Mouse (Mus musculus) liver, embryonic 12.5 days (tissue): ENCODE results near the gene Prss41. TPM values are rescaled to one million over a fixed set of nuclear protein-coding genes. Genes with fewer than 3 reads are reported as not detected.
"Not testable (repeated sequence)": the region's sequence is repeated elsewhere in the genome, so short reads cannot be mapped to it uniquely, and the experiment has no call there.

Source experiments
- ATAC-seq: fragments of 200-750 bp; cut with Nextera tagmentation; 2 replicates; pipeline ENCODE4 v1.8.0; 2017; ENCODE audit warnings: moderate number of reproducible peaks, mild to moderate bottlenecking, moderate library complexity
- H3K27ac ChIP-seq: fragments of 300-500 bp; sonication (generic); 2 replicates; pipeline ENCODE4 v1.5.1; 2016; ENCODE audit warnings: mild to moderate bottlenecking
- H3K27me3 ChIP-seq: fragments of 300-500 bp; sonication (generic); replicated peaks from 2 replicates; pipeline ENCODE4 v1.6.1; 2016; ENCODE audit warnings: mild to moderate bottlenecking, moderate library complexity
- H3K36me3 ChIP-seq: fragments of 300-500 bp; sonication (generic); 2 replicates; pipeline ENCODE4 v1.6.1; 2016; ENCODE audit warnings: mild to moderate bottlenecking, moderate library complexity
- H3K4me1 ChIP-seq: fragments of 300-500 bp; sonication (generic); 2 replicates; pipeline ENCODE4 v1.6.1; 2016
- H3K4me2 ChIP-seq: fragments of 300-500 bp; sonication (generic); 2 replicates; pipeline ENCODE4 v1.6.1; 2016; ENCODE audit warnings: mild to moderate bottlenecking, moderate library complexity
- H3K4me3 ChIP-seq: fragments of 300-500 bp; sonication (generic); 2 replicates; pipeline ENCODE4 v1.5.1; 2016; ENCODE audit warnings: mild to moderate bottlenecking, moderate library complexity
- H3K9ac ChIP-seq: fragments of 300-500 bp; sonication (generic); 2 replicates; pipeline ENCODE4 v1.6.1; 2016; ENCODE audit warnings: mild to moderate bottlenecking, moderate library complexity
- H3K9me3 ChIP-seq: fragments of 300-500 bp; sonication (generic); replicated peaks from 2 replicates; pipeline ENCODE4 v1.6.1; 2016; ENCODE audit warnings: mild to moderate bottlenecking, moderate library complexity
- WGBS: fragments of 180-500 bp; shearing (Covaris S2); methylation state at CpG from one replicate; pipeline ENCODE4 v1.1.7; 2016; ENCODE audit not compliant: insufficient replicate concordance; 5-methylcytosine and 5-hydroxymethylcytosine counted together
- polyA plus RNA-seq: library from polyadenylated mRNA; unstranded; fragments of >200 nt; fragmentation: Nextera tagmentation; extraction: Ambion mirVana; gene quantifications from 2 replicates; pipeline ENCODE4 v1.2.1, GENCODE M21; 2016

Prss41 gene
- 0.32 and 0.45 TPM in 2 replicates for polyA plus RNA-seq

DNA sequence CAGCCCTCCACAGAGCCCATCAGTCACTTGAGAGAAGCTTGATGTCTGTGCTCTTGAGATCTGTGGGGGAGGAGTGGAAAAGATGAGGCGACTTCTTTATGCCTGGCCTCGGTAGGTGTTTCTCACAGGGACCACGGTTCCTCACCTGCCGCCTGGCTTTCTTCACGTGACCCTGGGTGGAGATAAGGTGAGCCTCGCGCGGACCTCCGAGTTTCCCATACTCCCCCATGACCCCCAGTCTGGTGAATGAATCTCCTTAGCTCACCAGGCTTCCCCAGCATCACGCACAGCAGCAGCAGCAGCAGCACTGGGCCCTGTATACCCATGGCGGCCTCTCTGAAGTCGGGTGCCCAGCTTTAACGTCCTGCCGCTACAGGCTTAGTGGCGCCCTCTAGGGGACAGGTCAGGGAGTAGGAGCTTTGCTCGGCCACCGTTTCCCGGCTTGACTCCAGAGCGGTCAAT lies at the start of gene Prss41, which contains the start of gene Prss32:
Prss41 (minus strand) TSS at position 361 of the 462 bp plus-strand sequence.
Prss32 (plus strand) TSS at position 44 of the 462 bp plus-strand sequence.
- H3K4me1 ChIP-seq: peaks cover 9% of the 10 kb centered on the region
- no peak within 1 kb of the TSS for H3K27ac ChIP-seq
- 10% methylated on average over 19 of the region's 19 CpGs for WGBS
- H3K27me3 ChIP-seq: peaks cover 16% of the 10 kb centered on the region; the same call in 1 of the 2 replicates
- ATAC-seq: peak; percentile 75
- peak within 1 kb of the TSS; percentile 26 for H3K4me3 ChIP-seq
- no peak within 1 kb of the TSS for H3K9ac ChIP-seq
- H3K9me3 ChIP-seq: no peaks in the 10 kb centered on the region
- no peaks in the 10 kb centered on the region for H3K36me3 ChIP-seq
- H3K4me2 ChIP-seq: peak within 1 kb of the TSS; percentile 65

DNA sequence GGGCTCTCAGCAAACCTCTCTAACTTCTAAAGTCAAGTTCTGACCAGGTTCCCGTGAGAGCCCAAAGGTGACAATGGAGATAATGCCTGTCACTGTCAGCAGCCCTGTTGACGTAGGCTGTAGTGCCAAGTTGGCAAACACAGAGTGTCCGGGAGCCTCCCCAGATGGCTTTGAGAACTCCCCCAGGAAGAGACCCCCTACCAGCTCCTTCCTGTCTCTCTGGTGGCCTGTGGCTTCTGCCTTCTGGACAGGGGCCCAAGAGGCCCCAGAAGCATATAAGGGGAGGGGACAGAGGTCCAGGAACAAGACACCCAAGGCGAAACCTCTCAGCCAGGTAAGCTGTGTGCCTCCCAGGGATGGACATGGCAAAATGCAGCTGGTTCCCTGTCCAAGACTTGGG lies 36.6 kb upstream of the Prss41 start, which contains the start of the genes Dcpp1 and Dcpp2:
Dcpp1 (plus strand) TSS at position 301 of the 400 bp plus-strand sequence.
Dcpp2 (plus strand) TSS at position 305 of the 400 bp plus-strand sequence.
- H3K4me3 ChIP-seq, H3K4me2 ChIP-seq, ATAC-seq, H3K9me3 ChIP-seq, H3K4me1 ChIP-seq, H3K9ac ChIP-seq, H3K27ac ChIP-seq, H3K27me3 ChIP-seq, H3K36me3 ChIP-seq: not testable (repeated sequence)
- 49% methylated on average over 4 of the region's 4 CpGs for WGBS

DNA sequence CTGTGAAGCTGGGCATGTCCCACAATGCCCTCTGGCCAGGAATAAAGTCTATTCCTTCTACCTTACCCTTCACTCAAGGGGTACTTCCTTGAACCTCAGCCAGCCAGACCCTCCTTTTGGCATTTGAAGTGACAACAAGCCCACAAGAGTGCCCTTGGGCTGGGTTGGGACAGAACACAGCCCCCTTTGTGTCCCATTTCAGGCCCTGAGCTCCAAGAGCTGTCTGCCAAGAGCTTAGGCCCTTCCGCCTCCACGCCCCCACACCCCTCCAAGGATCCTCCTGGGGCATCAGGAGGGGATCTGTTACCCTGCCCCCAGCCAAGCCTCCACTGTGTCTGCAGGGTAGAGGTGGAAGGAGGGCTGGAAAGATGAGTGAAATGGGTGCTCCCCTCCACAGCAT lies 33.2 kb upstream of the Prss41 start:
- WGBS: 81% methylated on average over 2 of the region's 2 CpGs
- H3K4me2 ChIP-seq: no peak overlapping the region
- no peak overlapping the region for H3K27ac ChIP-seq
- H3K27me3 ChIP-seq: no peaks in the 10 kb centered on the region
- H3K9me3 ChIP-seq: no peaks in the 10 kb centered on the region
- no peak for ATAC-seq
- H3K4me1 ChIP-seq: no peaks in the 10 kb centered on the region
- H3K36me3 ChIP-seq: no peaks in the 10 kb centered on the region
- no peak overlapping the region for H3K9ac ChIP-seq
- no peak overlapping the region for H3K4me3 ChIP-seq

DNA sequence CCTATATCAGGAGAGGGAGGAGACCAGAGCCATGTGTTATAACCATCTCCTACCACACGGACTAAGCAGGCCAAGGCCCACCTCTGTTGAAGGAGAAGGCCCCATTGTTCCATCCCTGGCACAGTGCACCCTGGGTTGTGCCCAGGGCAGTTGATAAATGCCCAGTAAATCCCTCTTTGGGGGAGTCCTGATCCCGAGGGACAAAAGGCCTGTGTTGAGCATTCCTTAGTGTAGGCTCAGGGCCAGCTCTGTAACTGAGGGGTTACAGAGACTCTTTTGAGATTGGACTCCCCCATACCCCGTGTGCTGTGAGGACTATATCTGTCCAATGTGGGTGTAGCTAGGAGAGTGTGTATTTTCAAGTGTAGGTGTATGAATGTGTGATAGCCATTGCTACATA lies 32.8 kb upstream of the Prss41 start:
- Histone ChIP-seq H3K36me3 (no peaks in the 10 kb centered on the region), H3K4me3 (no peak overlapping the region), H3K9ac (no peak overlapping the region), H3K27ac (no peak overlapping the region), H3K27me3 (no peaks in the 10 kb centered on the region), H3K4me2 (no peak overlapping the region), H3K4me1 (no peaks in the 10 kb centered on the region), H3K9me3 (no peaks in the 10 kb centered on the region)
- no peak for ATAC-seq
- WGBS: 35% methylated on average over 3 of the region's 3 CpGs

DNA sequence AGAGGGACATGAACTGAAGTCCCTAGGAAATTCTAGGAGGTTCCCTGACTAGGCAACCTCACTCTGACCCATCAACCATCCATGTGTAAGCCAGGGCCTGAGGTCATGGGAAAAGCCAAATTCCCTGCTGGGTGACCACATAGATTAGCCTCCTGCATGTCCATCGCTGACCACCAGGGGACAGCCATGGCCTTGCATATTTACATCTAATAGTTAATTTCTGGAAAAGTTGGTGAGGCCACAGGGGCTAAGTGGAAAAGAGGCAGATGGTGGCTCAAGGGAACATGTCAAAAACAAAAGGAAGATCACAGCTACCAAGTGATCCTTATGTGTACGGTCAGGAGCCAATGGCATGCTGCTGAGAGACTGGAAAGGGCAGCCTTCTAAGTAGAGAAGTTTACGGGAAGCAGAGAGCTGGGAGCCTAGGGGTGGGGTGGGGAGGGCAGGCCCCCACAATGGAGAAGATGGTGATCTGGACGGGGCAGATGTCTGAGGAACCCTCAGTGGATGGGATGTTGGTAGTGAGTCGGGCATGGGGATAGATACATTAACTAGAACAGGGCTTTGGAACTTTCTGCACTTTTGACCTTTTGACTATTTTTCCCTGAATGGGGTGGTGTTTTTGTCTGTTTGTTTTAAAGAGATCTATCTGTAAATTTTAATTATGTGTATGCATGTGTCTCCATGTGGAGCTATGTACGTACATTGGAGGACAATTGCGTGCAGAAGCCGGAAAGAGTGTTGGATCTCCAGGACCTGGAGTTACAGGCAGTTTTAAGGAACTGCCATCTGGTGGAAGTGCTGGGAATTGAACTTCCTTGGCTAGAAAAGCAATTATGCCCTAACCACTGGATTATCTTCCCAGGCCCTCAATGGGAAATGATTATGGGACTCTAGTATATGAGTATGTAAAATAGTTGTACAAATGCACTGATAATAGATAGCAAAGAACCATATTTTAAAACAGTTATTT lies 30.2 kb upstream of the Prss41 start:
- no peak overlapping the region for H3K9ac ChIP-seq
- no peaks in the 10 kb centered on the region for H3K27me3 ChIP-seq
- H3K36me3 ChIP-seq: no peaks in the 10 kb centered on the region
- 41% methylated on average over 8 of the region's 8 CpGs for WGBS
- H3K4me1 ChIP-seq: no peaks in the 10 kb centered on the region
- H3K4me2 ChIP-seq: no peak overlapping the region
- H3K4me3 ChIP-seq: no peak overlapping the region
- ATAC-seq: no peak
- no peaks in the 10 kb centered on the region for H3K9me3 ChIP-seq
- no peak overlapping the region for H3K27ac ChIP-seq

DNA sequence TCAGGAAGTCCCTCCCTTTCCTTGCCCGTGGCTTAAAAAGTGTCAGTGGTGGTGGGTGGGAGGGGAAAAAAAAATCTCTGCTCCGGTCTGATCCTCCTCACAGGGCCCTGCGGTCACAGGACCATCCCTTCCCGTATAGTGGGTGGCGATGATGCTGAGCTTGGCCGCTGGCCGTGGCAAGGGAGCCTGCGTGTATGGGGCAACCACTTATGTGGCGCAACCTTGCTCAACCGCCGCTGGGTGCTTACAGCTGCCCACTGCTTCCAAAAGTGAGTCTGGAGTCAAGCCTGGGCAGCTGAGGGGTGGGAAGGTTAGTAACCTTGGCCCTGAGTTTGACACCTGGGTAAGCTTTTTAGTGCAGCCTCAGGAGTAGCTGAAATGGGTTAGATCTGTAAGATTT lies 24.5 kb upstream of the Prss41 start:
- Histone ChIP-seq H3K36me3 (no peaks in the 10 kb centered on the region), H3K4me1 (no peaks in the 10 kb centered on the region), H3K27ac (no peak overlapping the region), H3K9me3 (no peaks in the 10 kb centered on the region), H3K4me2 (no peak overlapping the region), H3K9ac (no peak overlapping the region), H3K27me3 (no peaks in the 10 kb centered on the region), H3K4me3 (no peak overlapping the region)
- no peak for ATAC-seq
- 69% methylated on average over 11 of the region's 11 CpGs for WGBS

DNA sequence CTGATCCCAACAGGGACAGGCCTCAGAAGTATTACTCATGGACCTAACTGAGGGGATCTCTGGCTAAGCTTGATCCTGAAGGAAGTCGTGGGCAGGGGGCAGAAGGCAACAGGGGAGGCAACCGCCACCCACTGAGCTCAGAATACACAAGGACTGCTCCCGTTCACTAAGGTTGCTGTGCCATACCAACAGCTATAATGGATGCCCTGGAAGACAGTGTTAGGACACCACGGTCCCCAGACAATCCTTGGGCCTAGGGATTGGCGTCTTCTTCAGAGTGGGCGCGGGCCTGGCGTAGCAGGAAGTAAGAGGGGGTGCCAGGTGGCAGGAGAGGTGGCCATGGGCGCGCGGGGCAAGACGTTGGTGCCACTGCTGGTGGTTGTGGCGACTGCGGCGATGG lies 23.8 kb upstream of the Prss41 start, which contains the start of gene Prss21:
Prss21 (plus strand) TSS at position 301 of the 400 bp plus-strand sequence.
- ATAC-seq: no peak
- H3K27ac ChIP-seq: no peak within 1 kb of the TSS
- H3K27me3 ChIP-seq: no peaks in the 10 kb centered on the region
- H3K4me3 ChIP-seq: no peak within 1 kb of the TSS
- WGBS: 65% methylated on average over 15 of the region's 15 CpGs
- no peaks in the 10 kb centered on the region for H3K9me3 ChIP-seq
- no peak within 1 kb of the TSS for H3K9ac ChIP-seq
- no peaks in the 10 kb centered on the region for H3K4me1 ChIP-seq
- H3K36me3 ChIP-seq: no peaks in the 10 kb centered on the region
- H3K4me2 ChIP-seq: no peak within 1 kb of the TSS

DNA sequence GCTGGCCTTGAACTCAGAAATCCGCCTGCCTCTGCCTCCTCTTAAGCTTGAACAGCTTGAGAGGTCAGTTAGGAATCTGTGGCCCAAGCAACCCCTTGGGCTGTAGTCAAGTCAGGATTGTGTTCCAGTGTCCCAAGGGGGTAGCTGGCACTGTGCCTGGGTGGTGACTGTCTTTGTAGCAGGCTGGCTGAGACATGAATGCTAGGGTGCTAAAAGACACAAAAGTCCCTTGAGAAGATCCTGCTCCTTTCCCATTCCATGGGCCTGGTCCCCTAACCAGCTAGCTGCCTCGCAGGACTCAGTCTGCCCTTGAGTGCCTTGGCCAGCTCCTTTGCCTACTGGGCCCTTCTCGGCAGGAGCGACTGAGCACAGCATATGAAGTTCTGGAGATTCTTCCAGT lies 19.0 kb upstream of the Prss41 start:
- no peak overlapping the region for H3K27ac ChIP-seq
- H3K4me1 ChIP-seq: no peaks in the 10 kb centered on the region
- H3K36me3 ChIP-seq: no peaks in the 10 kb centered on the region
- H3K9me3 ChIP-seq: no peaks in the 10 kb centered on the region
- ATAC-seq: no peak
- no peak overlapping the region for H3K4me3 ChIP-seq
- no peak overlapping the region for H3K4me2 ChIP-seq
- H3K9ac ChIP-seq: no peak overlapping the region
- H3K27me3 ChIP-seq: 0 out of 2 replicates have a peak, but pooled peaks cover 5% of the 10 kb centered on the region
- 63% methylated on average over 4 of the region's 4 CpGs for WGBS

DNA sequence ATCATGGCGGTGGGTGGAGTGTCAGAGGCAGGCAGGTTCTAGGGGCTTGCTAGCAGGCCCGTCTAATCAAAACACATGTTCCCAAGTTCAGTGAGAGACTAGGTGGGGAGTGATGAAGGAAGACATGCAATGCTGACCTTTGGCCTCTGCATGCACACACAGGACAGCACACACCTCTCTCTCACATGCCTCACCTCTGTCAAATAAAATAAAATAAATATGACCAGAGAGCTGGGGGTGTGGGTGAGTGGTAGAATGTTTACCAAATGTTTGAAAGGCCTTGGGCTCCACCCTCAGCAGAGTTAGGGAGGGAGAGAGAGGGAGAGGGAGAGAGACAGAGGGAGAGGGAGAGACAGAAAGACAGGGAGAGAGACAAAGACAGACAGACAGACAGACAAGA lies 13.9 kb upstream of the Prss41 start:
- H3K36me3 ChIP-seq: no peaks in the 10 kb centered on the region
- no peak overlapping the region for H3K9ac ChIP-seq
- no peak for ATAC-seq
- no peaks in the 10 kb centered on the region for H3K9me3 ChIP-seq
- WGBS: 71% methylated on average over 2 of the region's 2 CpGs
- H3K4me2 ChIP-seq: no peak overlapping the region
- peaks cover 5% of the 10 kb centered on the region; the same call in 1 of the 2 replicates for H3K27me3 ChIP-seq
- H3K4me3 ChIP-seq: no peak overlapping the region
- H3K4me1 ChIP-seq: no peaks in the 10 kb centered on the region
- no peak overlapping the region for H3K27ac ChIP-seq

DNA sequence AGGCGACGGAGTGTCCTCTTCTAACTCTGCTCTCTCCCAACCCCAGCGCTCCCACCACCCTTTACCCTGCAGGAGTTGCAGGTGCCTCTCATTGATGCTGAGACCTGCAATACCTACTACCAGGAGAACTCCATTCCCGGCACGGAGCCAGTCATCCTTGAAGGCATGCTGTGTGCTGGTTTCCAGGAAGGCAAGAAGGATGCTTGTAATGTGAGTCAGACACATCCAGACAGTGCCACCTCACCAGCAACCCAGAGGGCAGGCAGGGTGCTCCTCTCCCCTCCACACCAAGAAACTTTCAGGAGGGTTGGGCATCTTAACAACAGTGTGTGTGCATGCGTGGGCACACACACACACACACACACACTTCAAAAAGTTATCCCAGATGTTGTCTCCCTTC lies 13.2 kb upstream of the Prss41 start:
- H3K9me3 ChIP-seq: no peaks in the 10 kb centered on the region
- H3K9ac ChIP-seq: no peak overlapping the region
- no peak overlapping the region for H3K27ac ChIP-seq
- H3K4me1 ChIP-seq: no peaks in the 10 kb centered on the region
- H3K27me3 ChIP-seq: peaks cover 5% of the 10 kb centered on the region; the same call in 1 of the 2 replicates
- H3K36me3 ChIP-seq: no peaks in the 10 kb centered on the region
- WGBS: 73% methylated on average over 6 of the region's 6 CpGs
- H3K4me3 ChIP-seq: no peak overlapping the region
- ATAC-seq: no peak
- no peak overlapping the region for H3K4me2 ChIP-seq

DNA sequence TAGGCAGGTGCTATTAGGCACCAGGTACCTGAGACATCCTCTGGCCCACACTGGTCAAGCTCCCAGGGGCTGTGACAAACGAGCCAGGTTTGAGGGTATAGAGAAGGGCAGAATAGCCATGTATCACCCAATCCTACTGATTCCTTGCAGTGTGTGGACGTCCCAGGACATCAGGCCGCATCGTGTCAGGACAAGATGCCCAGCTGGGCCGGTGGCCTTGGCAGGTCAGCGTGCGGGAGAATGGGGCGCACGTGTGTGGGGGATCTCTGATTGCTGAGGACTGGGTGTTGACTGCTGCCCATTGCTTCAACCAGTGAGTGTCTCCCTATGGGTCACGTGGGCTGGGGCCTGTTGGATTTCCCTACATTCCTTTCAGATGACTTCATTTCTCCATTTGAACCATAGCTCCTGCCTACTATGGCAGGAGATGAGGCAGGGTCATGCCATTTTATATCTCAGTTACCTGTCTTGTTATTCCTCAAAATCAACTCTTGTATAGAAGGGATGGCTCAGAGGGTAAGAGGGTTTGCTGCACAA lies 10.3 kb upstream of the Prss41 start:
- WGBS: 75% methylated on average over 10 of the region's 10 CpGs
- Histone ChIP-seq H3K36me3 (no peaks in the 10 kb centered on the region), H3K9ac (no peak overlapping the region), H3K4me3 (no peak overlapping the region), H3K9me3 (no peaks in the 10 kb centered on the region), H3K27me3 (no peaks in the 10 kb centered on the region; the same call in 1 of the 2 replicates), H3K27ac (no peak overlapping the region), H3K4me2 (no peak overlapping the region), H3K4me1 (no peaks in the 10 kb centered on the region)
- ATAC-seq: no peak

DNA sequence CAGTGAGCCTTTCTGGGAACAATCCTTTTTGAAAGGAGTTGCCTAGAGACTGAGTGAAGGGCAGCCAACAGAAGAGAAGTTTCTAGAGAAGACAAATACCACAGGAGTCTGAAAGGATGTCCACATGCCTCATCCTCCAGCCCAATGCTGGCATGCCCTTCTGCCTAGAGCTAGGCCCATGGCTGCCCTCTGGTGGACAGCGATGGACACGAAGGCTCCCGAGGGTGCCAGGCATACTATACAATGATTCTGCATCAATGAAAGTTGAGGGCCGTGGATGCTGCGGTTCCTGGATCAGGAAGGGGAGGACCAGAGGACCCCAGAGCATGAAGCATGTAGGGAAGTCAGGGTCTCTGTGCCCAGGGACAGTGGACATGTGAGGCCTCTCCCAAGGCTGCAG lies 9.3 kb upstream of the Prss41 start:
- 25% methylated on average over 5 of the region's 5 CpGs for WGBS
- Histone ChIP-seq H3K4me3 (no peak overlapping the region), H3K9ac (no peak overlapping the region), H3K4me1 (no peaks in the 10 kb centered on the region), H3K36me3 (no peaks in the 10 kb centered on the region), H3K27ac (no peak overlapping the region), H3K9me3 (no peaks in the 10 kb centered on the region), H3K27me3 (no peaks in the 10 kb centered on the region; the same call in 1 of the 2 replicates), H3K4me2 (no peak overlapping the region)
- no peak for ATAC-seq
